Mouse (Mus musculus) myocyte (in vitro differentiated cells): ENCODE measurements at regions not wholly inside any gene's neighbourhood (a gene's known extent, or its start where the extent isn't known, plus 50 kb on each side); places are given as distances from the start of the nearest gene placed in this dataset.

Experiments
- CEBPB ChIP-seq: IDR thresholded peaks from 2 replicates; pipeline ENCODE4 v1.6.1; 2011; ENCODE audit warnings: mild to moderate bottlenecking, moderate library complexity; ENCODE audit not compliant: poor library complexity, insufficient read depth, severe bottlenecking
- E2F4 ChIP-seq: IDR thresholded peaks from one replicate; pipeline ENCODE4 v1.6.1; 2011; ENCODE audit warnings: mild to moderate bottlenecking, control low read depth, moderate library complexity; ENCODE audit not compliant: insufficient read depth
- MAX ChIP-seq: IDR thresholded peaks from one replicate; pipeline ENCODE4 v1.6.1; 2011; ENCODE audit warnings: low read depth, mild to moderate bottlenecking, control low read depth
- MYOD1 ChIP-seq, 3 experiments: IDR thresholded peaks; one replicate each; pipeline ENCODE4 v1.6.1; 2011; ENCODE audit warnings: control low read depth in 2 of 3, low read depth in 2 of 3, mild to moderate bottlenecking in 2 of 3, moderate library complexity in 1 of 3; ENCODE audit not compliant: insufficient read length in 2 of 3, control insufficient read depth in 1 of 3
- MYOG ChIP-seq, 3 experiments: IDR thresholded peaks; one replicate each; pipeline ENCODE4 v1.6.1; 2011; ENCODE audit warnings: control low read depth in 2 of 3, low read depth in 2 of 3, mild to moderate bottlenecking in 2 of 3; ENCODE audit not compliant: insufficient read length in 2 of 3, control insufficient read depth in 1 of 3, insufficient read depth in 1 of 3
- POLR2A ChIP-seq: IDR thresholded peaks from one replicate; pipeline ENCODE4 v1.6.1; 2011; ENCODE audit warnings: low read depth, mild to moderate bottlenecking, control low read depth, moderate library complexity; ENCODE audit not compliant: insufficient read length
- POLR2AphosphoS2 ChIP-seq: IDR thresholded peaks from one replicate; pipeline ENCODE4 v1.6.1; 2011; ENCODE audit warnings: low read depth, control low read depth; ENCODE audit not compliant: insufficient read length
- REST ChIP-seq: IDR thresholded peaks from one replicate; pipeline ENCODE4 v1.6.1; 2011; ENCODE audit warnings: mild to moderate bottlenecking, control low read depth, moderate library complexity; ENCODE audit not compliant: insufficient read depth, insufficient read length
- SRF ChIP-seq: IDR thresholded peaks from one replicate; pipeline ENCODE4 v1.6.1; 2011; ENCODE audit warnings: low read depth; ENCODE audit not compliant: control insufficient read depth, insufficient read length
- TCF12 ChIP-seq: IDR thresholded peaks from one replicate; pipeline ENCODE4 v1.6.1; 2011; ENCODE audit warnings: mild to moderate bottlenecking, control low read depth; ENCODE audit not compliant: poor library complexity, insufficient read depth, severe bottlenecking
- TCF3 ChIP-seq: IDR thresholded peaks from one replicate; pipeline ENCODE4 v1.6.1; 2011; ENCODE audit warnings: low read depth, control low read depth; ENCODE audit not compliant: insufficient read length
- USF1 ChIP-seq: IDR thresholded peaks from one replicate; pipeline ENCODE4 v1.6.1; 2011; ENCODE audit warnings: low read depth, mild to moderate bottlenecking, control low read depth, moderate library complexity

- TF ChIP-seq E2F4 (no peak), POLR2A (no peak), CEBPB (no peak), USF1 (no peak), MYOG (IDR thresholded peaks at IDR 0.05; ENCODE audit: control insufficient read depth in 1 of 3, insufficient read depth in 1 of 3, insufficient read length in 2 of 3, low read depth in 2 of 3) (no peak), SRF (no peak), TCF3 (no peak), POLR2AphosphoS2 (no peak), TCF12 (no peak), MAX (no peak), MYOD1 (IDR thresholded peaks at IDR 0.05; ENCODE audit: control insufficient read depth in 1 of 3, insufficient read length in 2 of 3, low read depth in 2 of 3) (no peak), REST (no peak)
Observed at GRCm38 (mm10) chr16:50512080-50512479, 78.9 kb downstream of the Ccdc54 start.
